Mouse (Mus musculus): ENCODE results near the gene Phactr3. TPM values are rescaled to one million over a fixed set of nuclear protein-coding genes. Genes with fewer than 3 reads are reported as not detected.
A peak's percentile ranks its signal among the peaks of the same experiment; 100 is the strongest.
"Not testable (repeated sequence)": the region's sequence is repeated elsewhere in the genome, so short reads cannot be mapped to it uniquely, and the experiment has no call there.

Phactr3 gene
- polyA plus RNA-seq, 1 experiment from 2014 or later, result 41.2 TPM

- no peak overlapping the region for H3K4me3 ChIP-seq
- no peak overlapping the region for H3K27ac ChIP-seq (replicated peaks)
- 95% methylated on average over 3 of the region's 3 CpGs for WGBS
- peaks cover 29% of the 10 kb centered on the region for H3K4me1 ChIP-seq (replicated peaks)
- no peaks in the 10 kb centered on the region for H3K27me3 ChIP-seq
- peaks cover 16% of the 10 kb centered on the region; the same call in 1 of the 2 replicates for H3K36me3 ChIP-seq
- H3K9ac ChIP-seq, result no peak overlapping the region
- H3K9me3 ChIP-seq, result no peaks in the 10 kb centered on the region
- no peak for ATAC-seq (ENCODE audit: low read depth)
- no peak overlapping the region for H3K4me2 ChIP-seq
Observed at GRCm38 (mm10) chr2:178324410-178324809, 205.6 kb downstream of the Phactr3 start.

GRCm38 (mm10) chr2:178324818-178325217, 206.0 kb downstream of the Phactr3 start:
- Histone ChIP-seq H3K27ac (replicated peaks) (no peak overlapping the region), H3K9me3 (no peaks in the 10 kb centered on the region), H3K4me2 (no peak overlapping the region), H3K9ac (no peak overlapping the region), H3K36me3 (peaks cover 16% of the 10 kb centered on the region; the same call in 1 of the 2 replicates), H3K4me3 (no peak overlapping the region), H3K4me1 (replicated peaks) (peaks cover 33% of the 10 kb centered on the region), H3K27me3 (no peaks in the 10 kb centered on the region)
- 91% methylated on average over 4 of the region's 4 CpGs for WGBS
- no peak for ATAC-seq (ENCODE audit: low read depth)

- H3K4me1 ChIP-seq (replicated peaks), result peaks cover 34% of the 10 kb centered on the region
- no peaks in the 10 kb centered on the region for H3K27me3 ChIP-seq
- H3K36me3 ChIP-seq, result peaks cover 14% of the 10 kb centered on the region; the same call in 1 of the 2 replicates
- H3K9me3 ChIP-seq, result no peaks in the 10 kb centered on the region
- no peak overlapping the region for H3K4me2 ChIP-seq
- no peak overlapping the region for H3K9ac ChIP-seq
- H3K4me3 ChIP-seq, result no peak overlapping the region
- no peak overlapping the region for H3K27ac ChIP-seq (replicated peaks)
- WGBS, result 94% methylated on average over 10 of the region's 10 CpGs
- no peak for ATAC-seq (ENCODE audit: low read depth)
Observed at GRCm38 (mm10) chr2:178326067-178326466, 207.3 kb downstream of the Phactr3 start.

- 14% methylated on average over 5 of the region's 5 CpGs for WGBS
- peak overlapping the region; percentile 88 for H3K27ac ChIP-seq (replicated peaks)
- H3K36me3 ChIP-seq, result 0 out of 2 replicates have a peak, but pooled peaks cover 6% of the 10 kb centered on the region
- H3K4me1 ChIP-seq (replicated peaks), result peaks cover 34% of the 10 kb centered on the region
- no peaks in the 10 kb centered on the region for H3K9me3 ChIP-seq
- no peak overlapping the region for H3K4me3 ChIP-seq
- H3K9ac ChIP-seq, result peak overlapping the region; percentile 27; the same call in 1 of the 2 replicates
- H3K27me3 ChIP-seq, result no peaks in the 10 kb centered on the region
- ATAC-seq (ENCODE audit: low read depth), result peak; percentile 75
- peak overlapping the region; percentile 51 for H3K4me2 ChIP-seq
Observed at GRCm38 (mm10) chr2:178326750-178327465, 208.1 kb downstream of the Phactr3 start.

- H3K27me3 ChIP-seq, result no peaks in the 10 kb centered on the region
- peak overlapping the region; percentile 62 for H3K9ac ChIP-seq
- ATAC-seq (ENCODE audit: low read depth), result peak; percentile 93
- H3K4me3 ChIP-seq, result peak overlapping the region; percentile 27
- peak overlapping the region; percentile 51 for H3K4me2 ChIP-seq
- H3K4me1 ChIP-seq (replicated peaks), result peaks cover 34% of the 10 kb centered on the region
- H3K36me3 ChIP-seq, result peaks cover 6% of the 10 kb centered on the region; the same call in 1 of the 2 replicates
- WGBS, result 10% methylated on average over 12 of the region's 12 CpGs
- peak overlapping the region; percentile 88 for H3K27ac ChIP-seq (replicated peaks)
- H3K9me3 ChIP-seq, result no peaks in the 10 kb centered on the region
Observed at GRCm38 (mm10) chr2:178327466-178328040, 208.8 kb downstream of the Phactr3 start.

GRCm38 (mm10) chr2:178329551-178329950, 210.8 kb downstream of the Phactr3 start:
- Histone ChIP-seq H3K4me1 (replicated peaks) (peaks cover 34% of the 10 kb centered on the region), H3K4me3 (0 out of 2 replicates have a peak overlapping the region, but pooled peaks have one; percentile 1), H3K27me3 (no peaks in the 10 kb centered on the region), H3K9ac (no peak overlapping the region; the same call in 1 of the 2 replicates), H3K27ac (replicated peaks) (no peak overlapping the region), H3K36me3 (peaks cover 23% of the 10 kb centered on the region), H3K4me2 (peak overlapping the region; percentile 51), H3K9me3 (no peaks in the 10 kb centered on the region)
- WGBS, result 83% methylated on average over 5 of the region's 5 CpGs
- ATAC-seq (ENCODE audit: low read depth), result no peak

GRCm38 (mm10) chr2:178329986-178330385, 211.2 kb downstream of the Phactr3 start:
- Histone ChIP-seq H3K4me1 (replicated peaks) (peaks cover 34% of the 10 kb centered on the region), H3K27ac (replicated peaks) (no peak overlapping the region), H3K36me3 (peaks cover 24% of the 10 kb centered on the region), H3K9ac (no peak overlapping the region), H3K9me3 (no peaks in the 10 kb centered on the region), H3K27me3 (no peaks in the 10 kb centered on the region), H3K4me2 (peak overlapping the region; percentile 51), H3K4me3 (no peak overlapping the region)
- no peak for ATAC-seq (ENCODE audit: low read depth)
- 69% methylated on average over 1 of the region's 1 CpGs for WGBS

- H3K4me3 ChIP-seq, result no peak overlapping the region
- H3K4me1 ChIP-seq (replicated peaks), result no peaks in the 10 kb centered on the region
- 48% methylated on average over 1 of the region's 1 CpGs for WGBS
- peaks cover 25% of the 10 kb centered on the region for H3K36me3 ChIP-seq
- no peak overlapping the region for H3K9ac ChIP-seq
- H3K27ac ChIP-seq (replicated peaks), result no peak overlapping the region
- ATAC-seq (ENCODE audit: low read depth), result no peak
- H3K9me3 ChIP-seq, result no peaks in the 10 kb centered on the region
- H3K4me2 ChIP-seq, result no peak overlapping the region
- H3K27me3 ChIP-seq, result no peaks in the 10 kb centered on the region
Observed at GRCm38 (mm10) chr2:178337878-178338277, 219.1 kb downstream of the Phactr3 start.

- Histone ChIP-seq H3K9me3 (no peaks in the 10 kb centered on the region), H3K27me3 (no peaks in the 10 kb centered on the region), H3K4me2 (no peak overlapping the region), H3K4me3 (no peak overlapping the region), H3K4me1 (replicated peaks) (no peaks in the 10 kb centered on the region), H3K9ac (no peak overlapping the region), H3K27ac (replicated peaks) (no peak overlapping the region), H3K36me3 (peaks cover 13% of the 10 kb centered on the region)
- ATAC-seq (ENCODE audit: low read depth), result no peak
- 3% methylated on average over 2 of the region's 2 CpGs for WGBS
Observed at GRCm38 (mm10) chr2:178339044-178339443, 220.3 kb downstream of the Phactr3 start.

- H3K36me3 ChIP-seq; H3K4me2 ChIP-seq; H3K9me3 ChIP-seq; H3K27ac ChIP-seq (replicated peaks); H3K9ac ChIP-seq; H3K4me3 ChIP-seq; H3K27me3 ChIP-seq; ATAC-seq (ENCODE audit: low read depth); H3K4me1 ChIP-seq (replicated peaks): not testable (repeated sequence)
Observed at GRCm38 (mm10) chr2:178342105-178342504, 223.3 kb downstream of the Phactr3 start.

GRCm38 (mm10) chr2:178342597-178342996, 223.8 kb downstream of the Phactr3 start:
- Histone ChIP-seq H3K27me3 (no peaks in the 10 kb centered on the region), H3K9me3 (no peaks in the 10 kb centered on the region), H3K36me3 (peaks cover 4% of the 10 kb centered on the region; the same call in 1 of the 2 replicates), H3K4me2 (no peak overlapping the region), H3K9ac (no peak overlapping the region), H3K4me3 (no peak overlapping the region), H3K27ac (replicated peaks) (no peak overlapping the region), H3K4me1 (replicated peaks) (no peaks in the 10 kb centered on the region)
- ATAC-seq (ENCODE audit: low read depth), result no peak
- WGBS, result 63% methylated on average over 4 of the region's 4 CpGs
